Mouse (Mus musculus) ovary, adult 18-20 months (tissue): ENCODE measurements around the gene Slc46a2.
A peak's percentile ranks its signal among the peaks of the same experiment; 100 is the strongest.

Source experiments
- DNase-seq: peaks from one replicate; pipeline ENCODE4 v3.0.0; 2022; ENCODE audit warnings: low spot score, mixed read lengths

Slc46a2 gene

DNA sequence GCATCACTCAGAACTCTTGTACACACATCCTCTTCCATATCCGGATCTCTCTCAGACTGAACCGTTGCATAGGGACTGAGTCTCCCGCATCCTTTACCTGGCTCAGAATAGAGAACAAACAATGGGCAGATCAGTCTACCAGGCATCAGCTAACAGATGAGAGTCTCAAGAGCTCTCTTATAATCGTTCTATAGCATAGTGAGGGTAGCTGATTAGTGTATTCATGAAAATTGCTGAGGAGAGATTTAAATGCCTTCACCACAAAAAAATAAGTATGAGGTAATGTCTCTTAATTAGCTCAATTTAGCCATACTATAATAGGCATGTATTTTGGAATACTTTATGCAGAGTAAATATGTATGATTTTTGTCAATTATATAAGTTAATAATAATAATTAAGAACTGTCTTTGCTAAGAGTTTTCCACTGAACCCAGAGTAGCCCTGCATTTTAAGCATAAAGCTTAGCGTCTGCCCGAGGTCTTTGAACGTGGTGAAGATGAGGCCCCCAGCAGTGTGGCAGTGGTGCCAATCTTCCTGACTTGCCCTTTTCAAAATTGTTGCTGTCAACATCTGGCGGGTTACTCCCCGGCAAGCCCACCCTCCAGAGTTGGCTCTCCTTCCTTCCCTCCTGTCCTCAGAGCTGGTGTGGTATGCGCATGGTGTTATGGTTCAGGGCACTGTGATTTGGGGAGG, 23.0 kb downstream of the Slc46a2 start:
- no peak for DNase-seq

DNA sequence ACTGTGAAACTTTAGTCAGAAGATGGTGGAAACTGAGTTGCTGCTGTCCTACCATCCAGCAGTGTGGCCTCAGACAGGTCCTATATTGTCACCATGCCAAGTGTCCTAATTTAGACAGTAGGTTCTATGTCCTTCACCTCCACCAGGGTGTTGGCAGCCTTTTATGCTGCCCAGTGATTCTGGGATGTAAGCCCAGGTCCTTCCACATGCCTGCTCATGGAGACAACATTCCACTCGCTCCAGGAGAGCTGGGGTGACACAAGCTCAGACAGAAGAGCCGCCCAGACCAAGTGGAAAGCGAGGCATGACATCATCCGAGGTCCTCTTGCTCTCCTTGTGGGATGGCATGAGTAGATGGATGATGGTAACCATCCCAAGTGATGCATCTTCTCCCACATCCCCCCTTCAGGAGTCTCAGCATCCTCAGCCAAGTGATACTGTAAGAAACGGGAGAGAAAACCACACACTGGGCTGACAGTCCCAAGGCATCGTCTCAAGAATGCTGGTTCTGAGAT, 24.7 kb downstream of the Slc46a2 start:
- DNase-seq: no peak

DNA sequence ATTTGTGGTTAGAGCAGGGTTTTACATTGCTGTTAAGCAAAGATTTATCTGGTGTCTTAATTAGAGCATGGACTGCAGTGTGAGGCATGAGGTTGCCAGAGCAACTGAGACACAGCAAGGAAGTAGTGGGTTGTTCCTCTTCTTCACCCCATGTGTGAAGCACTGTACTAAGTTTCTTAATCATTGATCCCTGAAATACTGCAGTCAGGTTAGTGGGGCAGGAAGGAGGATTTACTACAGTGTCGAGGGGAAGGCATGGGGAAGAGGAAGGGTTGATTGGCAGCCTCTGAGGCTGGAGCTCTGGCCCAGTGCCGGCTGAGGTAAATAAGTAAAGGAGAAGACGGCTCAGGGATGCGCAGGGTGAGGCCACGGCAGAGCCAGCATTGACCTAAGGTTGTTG, 26.8 kb downstream of the Slc46a2 start:
- no peak for DNase-seq

DNA sequence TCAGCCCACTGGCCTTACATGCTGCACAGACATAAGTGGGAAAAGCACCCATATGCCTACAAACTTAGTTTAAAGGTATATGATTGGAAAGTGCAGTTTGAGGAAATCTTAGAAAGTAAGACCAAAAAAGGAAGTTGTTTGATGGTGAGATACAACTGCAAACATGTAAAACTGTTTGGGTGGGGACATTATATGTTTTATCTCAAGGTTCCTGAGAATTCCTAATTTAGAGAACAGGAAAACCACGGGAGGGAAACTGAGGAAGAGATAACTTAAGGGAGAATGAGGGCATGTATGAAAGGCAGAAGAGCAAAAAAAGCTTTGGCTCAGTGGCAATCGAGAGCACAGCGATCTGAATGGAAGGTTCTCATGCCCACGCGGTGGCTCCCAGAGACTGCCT, 27.8 kb downstream of the Slc46a2 start:
- no peak for DNase-seq

DNA sequence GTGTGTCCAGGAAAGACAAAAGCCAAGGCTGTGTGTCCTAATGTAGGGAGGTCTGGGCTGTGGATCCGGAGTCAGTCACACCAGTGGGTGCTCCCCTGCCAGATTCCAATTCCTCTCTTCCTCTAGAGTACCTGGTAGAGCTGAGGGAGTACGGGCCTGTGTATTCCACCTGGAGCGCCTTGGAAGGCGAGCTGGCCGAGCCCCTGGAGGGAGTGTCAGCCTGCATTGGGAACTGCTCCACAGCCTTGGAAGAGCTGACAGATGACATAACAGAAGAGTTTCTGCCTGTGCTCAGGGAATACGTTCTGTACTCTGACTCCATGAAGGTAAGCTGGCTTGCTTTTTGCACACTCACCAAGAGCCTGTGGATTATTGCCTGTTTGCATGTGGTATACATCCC, 28.6 kb downstream of the Slc46a2 start:
- no peak for DNase-seq

DNA sequence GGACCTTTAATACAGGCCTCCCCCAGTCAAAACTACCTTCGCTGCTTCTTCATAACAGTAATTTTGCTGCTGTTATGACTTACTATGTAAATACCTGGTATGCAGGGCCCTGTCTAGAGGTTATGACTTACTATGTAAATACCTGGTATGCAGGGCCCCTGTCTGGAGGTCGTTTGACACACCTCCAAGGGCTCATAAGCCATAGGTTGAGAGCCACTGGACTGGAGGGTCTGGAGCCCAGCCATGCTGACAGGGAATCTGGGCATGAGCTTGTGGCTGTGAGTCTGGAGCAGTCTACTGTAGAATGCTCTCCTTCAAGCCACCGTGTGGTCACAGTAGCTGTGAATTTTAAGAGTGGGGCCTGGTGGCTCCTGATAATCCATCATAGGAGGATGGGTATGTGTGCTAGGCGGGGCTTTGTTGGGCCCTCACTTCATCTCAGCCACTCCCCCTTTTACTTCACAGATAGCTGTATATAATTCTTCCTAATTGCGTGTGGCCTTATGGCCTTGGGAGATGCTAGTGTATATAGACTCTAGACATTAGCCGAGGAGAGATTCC, 30.6 kb downstream of the Slc46a2 start:
- DNase-seq: no peak

DNA sequence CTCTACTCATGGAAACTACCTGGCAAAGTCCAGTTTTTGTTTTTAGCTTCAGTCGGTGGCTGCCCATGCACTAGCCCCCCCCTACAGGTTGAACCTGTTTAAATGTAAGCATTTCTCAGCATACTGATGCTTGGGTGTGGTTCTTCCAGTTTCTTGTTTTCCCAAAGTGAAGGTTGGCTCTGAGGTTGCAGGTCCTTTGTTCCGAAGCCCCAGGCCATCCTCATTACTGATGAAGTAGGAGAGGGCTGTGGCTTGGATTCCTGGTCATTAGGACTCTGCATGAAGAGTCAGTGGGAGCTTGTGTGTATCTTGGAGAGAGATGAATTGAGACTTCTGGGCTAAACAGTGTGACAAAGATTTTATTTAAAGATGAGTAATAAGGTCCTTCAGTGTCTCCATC, 33.6 kb downstream of the Slc46a2 start:
- DNase-seq: no peak

DNA sequence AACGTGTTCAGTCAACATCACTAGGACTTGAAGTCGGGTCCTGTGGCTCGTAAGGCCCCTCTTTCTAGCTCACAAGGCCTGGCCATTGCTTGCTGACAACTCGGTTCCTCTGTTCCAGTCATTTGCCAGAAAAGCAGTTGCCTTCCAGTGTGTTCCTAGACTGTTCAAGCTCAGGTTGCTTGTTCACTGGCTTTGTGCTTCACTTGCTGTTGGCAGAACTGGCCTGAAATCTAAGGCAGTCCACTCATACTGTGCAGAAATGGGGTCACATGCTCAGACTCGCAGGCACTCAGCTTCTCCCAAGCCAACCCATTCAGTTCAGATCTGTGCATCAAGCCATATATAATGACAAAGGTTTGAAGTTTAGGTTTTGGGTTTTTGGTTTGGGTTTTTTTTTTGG, 34.1 kb downstream of the Slc46a2 start:
- DNase-seq: no peak

DNA sequence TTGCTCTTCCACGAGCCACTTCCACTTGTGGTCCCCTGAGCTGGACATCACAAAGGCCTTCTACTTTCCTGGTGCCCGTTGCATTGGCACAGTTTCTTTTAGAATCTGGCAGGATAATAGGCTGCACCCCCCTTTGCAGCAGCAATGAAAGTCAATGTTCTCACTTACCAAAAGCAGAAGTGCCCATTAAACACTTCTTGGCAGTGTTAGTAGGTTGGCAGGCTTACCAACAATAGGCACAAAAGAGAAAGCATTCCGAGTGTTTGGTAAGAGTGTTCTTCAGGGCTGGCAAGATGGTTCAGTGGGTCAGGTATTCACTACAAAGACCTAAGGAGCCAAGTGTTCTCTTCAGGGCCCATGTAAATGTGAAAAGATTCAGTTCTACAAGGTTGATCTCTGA, 35.4 kb downstream of the Slc46a2 start:
- no peak for DNase-seq

DNA sequence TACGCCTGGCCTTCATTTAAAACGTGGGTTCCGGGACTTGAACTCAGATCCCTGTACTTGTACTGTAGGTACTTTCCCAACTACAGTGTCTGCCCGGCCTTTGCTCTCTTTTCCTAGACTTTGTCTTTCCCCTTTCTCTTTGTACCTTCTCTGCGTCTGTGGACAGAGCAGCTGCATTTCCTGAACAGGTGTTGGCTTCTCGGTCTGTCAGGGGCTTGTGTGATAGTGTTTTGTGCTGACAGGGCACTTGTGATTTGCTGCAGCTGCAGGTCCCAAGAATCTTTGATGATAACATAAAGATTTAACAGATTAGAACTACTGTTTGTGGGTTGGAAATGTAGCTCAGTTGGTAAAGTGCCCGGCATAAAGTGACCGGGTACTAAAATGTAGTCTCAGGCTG, 36.3 kb downstream of the Slc46a2 start:
- no peak for DNase-seq

DNA sequence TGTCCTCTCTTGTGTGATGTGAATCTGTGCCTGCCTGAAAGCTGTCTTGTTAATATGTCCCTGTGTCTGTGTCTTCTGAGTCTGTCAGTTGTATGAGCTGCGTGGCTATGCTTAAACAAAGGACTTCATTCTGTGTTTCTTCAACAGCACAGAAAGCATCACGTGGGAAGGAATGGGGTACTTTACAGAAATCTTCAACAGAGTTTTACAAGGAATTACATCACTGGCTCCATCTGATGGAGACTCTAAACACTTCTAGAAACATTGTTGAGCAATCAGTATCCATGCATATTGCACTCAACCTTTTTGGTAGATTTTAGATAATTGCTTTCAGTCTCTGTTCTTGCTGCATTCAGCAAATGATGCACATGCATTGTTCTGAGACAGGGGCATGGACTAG, 37.8 kb downstream of the Slc46a2 start:
- DNase-seq: no peak

DNA sequence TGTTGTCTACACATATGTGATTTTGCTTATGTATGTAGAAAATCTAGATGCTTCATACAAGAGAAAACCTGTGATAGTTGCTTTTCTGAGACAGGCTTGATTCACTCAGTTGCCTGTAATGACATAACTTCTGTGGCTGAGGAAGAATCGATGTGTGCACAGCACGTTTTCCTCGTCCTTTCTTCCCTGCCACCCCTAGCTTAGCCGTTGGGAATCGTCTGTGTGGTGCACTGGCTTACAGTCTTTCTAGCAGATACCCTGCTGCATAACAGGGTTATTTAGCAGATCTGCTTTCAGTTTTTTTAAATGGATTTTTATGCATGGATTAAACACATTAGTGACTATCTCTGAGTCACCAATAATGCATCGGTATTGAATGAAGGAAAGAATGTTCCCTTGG, 38.3 kb downstream of the Slc46a2 start:
- DNase-seq: no peak

DNA sequence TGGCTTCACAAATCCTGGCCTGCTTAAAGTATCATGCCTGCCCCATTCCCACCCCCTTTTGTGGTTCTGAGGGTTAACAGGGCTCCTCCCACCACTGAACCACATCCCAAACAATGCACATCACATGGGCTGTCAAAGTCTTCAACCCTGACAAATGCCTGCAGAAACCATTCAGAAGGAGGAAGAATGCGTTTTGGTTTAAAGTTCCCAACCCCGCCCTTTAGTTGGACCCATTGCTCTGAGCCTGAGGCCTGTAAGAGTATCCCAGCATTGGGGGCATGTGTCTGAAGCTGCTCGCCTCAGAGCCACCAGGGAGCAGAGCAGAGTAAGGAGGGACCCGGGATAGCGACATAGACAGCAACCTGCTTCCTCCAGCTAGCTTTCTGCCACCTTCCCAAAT, 41.0 kb downstream of the Slc46a2 start:
- DNase-seq: no peak

DNA sequence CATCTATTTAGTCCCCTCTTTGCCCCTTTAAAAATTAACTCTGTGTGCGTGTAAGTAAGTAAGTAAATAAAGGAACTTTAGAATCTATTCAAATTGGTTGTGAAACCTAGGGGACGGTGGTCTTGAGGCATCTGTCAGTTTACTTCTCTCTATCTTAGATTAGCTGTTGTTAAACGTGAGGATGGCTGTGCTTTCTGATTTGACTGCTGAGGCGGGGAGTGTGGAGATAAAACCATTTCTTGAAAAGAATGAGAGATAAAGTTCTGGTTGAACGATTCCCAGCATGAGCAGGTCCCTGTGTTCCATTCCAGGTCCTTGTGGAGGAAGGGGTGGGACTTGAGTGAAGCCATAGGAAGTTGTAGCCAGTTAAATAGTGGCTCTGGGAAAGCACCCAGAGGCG, 41.6 kb downstream of the Slc46a2 start:
- DNase-seq: no peak

DNA sequence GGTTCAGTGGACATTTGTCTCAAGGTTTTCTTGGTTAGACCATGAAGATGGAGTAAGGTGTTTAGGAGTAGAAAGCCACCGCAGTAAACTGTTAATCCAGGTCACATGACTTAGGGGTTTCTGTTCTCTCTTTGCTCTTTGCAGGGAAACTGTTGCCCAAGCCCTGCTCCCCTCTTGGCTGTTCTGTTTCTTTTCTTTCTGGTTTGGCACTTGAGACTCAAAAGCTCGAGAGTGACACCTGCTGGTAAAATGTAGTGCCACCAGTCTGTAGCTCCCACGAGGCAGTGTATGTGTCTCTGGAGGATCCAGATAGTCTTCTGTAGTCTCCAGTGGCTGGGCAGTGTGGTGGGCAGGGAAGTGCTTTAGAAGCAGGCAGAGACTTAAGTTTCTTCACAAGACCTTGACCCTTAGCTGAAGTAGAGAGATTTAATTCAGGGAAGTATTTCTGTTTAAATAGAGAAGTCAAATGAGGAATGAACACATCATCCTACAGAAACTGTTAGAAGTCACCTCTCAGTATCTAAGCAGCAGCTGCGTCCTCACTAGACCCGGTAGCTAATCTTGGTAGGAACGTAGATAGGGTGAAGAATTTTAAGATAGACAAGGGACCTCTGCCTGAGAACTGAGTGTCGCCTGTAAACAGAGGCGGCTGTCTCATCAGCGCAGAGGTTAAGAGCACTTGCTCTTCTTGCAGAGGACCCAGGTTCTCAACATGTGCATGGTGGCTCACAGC, 43.8 kb downstream of the Slc46a2 start:
- DNase-seq: no peak

DNA sequence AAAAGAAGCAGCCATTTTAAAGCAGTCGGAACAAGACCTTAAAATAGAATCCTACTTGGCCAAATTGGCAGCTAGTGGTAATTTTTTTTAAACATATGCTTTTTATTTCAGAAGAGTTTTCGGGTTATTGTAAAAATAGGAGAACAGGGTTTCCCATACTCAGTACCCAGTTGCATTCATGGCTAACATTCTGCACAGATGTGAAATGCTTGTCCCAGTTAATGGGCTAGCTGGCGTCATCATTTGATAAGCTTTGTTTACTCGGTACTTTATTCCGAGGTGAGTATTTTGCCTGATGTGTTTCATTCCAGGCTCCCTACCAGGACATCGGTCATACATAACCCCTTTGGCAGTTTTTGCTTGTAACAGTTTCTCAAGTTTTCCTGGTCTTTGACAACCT, 44.4 kb downstream of the Slc46a2 start:
- no peak for DNase-seq

DNA sequence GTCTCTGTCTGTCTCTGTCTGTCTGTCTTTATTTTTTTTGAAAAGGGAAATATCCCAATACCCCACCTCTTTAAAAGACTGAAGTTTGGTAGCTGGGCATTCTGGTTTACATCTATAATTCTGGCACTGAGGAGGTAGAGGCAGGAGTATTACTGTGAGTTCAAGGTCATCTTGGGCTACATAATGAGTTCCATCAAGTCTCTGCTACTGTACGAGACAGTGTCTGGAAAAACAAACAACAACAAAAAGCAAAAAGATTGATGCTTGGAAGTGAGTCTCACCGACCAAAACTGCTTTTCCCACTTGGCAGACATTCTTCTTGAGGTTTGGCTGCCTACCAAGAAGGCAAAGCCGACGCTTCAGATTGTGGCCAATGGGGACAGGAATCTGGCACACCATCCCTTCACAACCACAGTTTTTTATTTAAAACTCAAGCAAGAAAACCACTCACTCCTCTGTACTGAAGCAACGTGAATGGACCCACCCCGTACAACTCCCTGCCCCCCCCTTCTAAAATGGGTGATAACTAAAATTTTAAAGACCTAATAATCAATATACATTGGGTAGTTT, 45.3 kb downstream of the Slc46a2 start:
- DNase-seq: peak; percentile 24

DNA sequence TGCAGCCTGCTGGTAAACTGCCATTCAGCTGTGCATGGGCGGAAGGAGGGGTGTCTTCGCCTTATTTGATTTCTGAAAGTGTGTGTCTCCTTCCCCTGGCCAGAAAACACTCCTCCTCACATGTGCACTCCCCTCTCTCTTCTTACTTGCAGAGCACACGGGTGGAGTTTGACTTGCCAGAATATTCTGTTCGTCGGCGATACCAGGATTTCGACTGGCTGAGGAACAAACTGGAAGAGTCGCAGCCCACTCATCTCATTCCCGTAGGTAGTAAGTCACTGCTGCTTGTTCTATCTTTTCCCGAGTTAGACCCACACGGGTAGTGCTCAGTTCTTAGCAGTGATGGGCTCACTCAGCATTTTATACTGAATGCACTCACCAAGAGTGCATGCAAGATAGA, 46.8 kb downstream of the Slc46a2 start:
- no peak for DNase-seq

DNA sequence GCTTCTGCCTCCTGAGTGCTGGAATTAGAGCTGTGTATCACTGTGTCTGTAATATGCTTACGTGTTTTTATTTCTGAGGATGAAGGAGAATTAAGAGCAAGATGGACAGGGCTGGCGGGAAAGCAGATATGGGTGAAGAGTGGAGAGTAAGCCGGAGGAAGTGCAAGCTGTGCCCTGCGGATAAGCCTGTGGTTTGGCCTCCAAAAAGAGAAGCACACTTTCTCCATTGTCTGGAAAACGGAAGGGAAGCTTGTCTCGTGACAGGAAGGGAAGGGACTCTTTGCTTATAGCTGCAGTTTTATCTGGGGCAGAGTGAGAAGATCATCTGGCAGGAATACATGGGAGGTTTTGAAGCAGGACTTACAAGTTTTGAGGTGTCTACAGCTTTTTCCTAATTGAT, 51.0 kb downstream of the Slc46a2 start:
- no peak for DNase-seq

DNA sequence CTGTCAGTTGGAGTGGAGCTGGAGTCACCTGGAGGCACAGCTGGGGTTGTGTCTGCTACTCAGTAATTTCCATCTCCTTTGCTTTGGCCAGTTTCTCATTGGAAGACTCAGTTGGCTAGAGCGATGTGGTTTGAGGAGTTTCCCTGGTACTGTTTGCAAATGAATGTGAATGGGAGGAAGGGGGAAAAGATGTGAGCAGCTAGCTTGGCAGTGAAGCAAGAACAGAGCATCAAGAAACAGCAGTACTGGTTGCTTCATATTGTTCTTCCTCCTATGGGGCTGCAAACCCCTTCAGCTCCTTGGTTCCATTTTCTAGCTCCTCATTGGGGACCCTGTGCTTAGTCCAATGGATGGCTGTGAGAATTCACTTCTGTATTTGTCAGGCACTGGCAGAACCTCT, 52.5 kb downstream of the Slc46a2 start:
- no peak for DNase-seq

DNA sequence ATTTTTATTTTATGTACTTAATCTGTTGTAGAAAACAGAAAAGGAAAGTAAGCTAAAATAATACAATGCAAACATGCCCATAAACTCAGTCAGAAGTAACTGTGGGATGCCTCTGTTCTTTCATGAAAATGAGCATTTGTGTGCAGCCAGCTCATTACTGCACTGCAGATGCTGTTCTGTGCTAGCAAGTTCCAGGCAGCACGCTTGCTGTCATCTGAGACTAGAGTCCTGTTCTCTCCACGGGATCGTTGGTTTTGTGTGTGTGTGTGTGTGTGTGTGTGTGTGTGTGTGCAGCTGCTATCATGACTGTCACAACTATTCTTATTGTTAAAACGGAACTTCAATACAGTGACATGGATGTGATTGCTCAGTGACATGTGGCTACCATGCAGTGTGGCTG, 53.0 kb downstream of the Slc46a2 start:
- no peak for DNase-seq

DNA sequence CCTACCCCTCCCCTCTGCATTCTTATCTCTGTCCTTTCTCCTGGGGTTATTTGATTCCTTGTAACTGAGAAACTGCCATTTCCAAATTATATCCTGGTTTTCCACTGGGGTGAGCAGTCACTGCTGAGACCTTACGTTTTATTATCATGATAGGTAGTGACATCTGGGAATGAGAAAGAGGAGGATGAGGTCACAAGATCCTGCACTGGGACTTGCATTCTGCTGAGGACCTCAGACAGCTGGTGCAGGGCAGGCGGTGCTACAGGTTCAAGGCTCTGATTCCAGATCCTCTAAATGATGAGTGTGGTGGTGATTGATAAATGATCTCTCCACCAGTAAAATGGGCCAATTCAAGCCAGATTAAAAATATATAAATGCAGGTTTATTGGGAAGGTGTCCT, 54.4 kb downstream of the Slc46a2 start:
- DNase-seq: no peak
